Mouse (Mus musculus): ENCODE data around the gene Apol9a.

DNA sequence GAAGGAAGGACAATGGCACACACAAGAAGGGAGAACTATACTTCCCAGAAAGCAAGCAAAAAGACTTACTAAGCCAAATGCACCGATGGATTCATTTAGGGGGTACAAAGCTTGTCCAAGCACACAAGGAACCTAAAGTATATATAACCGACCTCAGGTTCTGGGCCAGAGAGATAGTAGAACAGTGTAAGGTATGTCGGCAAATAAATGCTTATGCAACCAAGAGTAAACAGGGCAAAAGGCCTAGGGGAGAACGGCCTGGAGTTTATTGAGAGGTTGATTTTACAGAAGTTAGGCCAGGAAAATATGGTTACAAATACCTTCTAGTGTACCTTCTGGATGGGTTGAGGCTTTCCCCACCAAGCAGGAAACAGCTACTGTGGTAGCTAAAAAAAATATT lies 33.5 kb downstream of the Apol9a start:
- TF ChIP-seq POLR2A (IDR thresholded peaks at IDR 0.05; ENCODE audit: borderline replicate concordance, control insufficient read depth, low read depth, low read length) (no peak), CTCF (IDR thresholded peaks at IDR 0.05; ENCODE audit: control insufficient read depth, insufficient read depth, low read length) (no peak)

Measured in bone marrow, adult 2 months (tissue).